Mouse (Mus musculus) kidney, postnatal 36 days (tissue): ENCODE data around the gene Gm21149.
"Not testable (repeated sequence)": the region's sequence is repeated elsewhere in the genome, so short reads cannot be mapped to it uniquely, and the experiment has no call there.

ENCODE experiments used
- DNase-seq, 2 experiments: peaks; one replicate each; pipeline ENCODE4 v3.0.0; 2021 to 2022; ENCODE audit warnings: mixed read lengths in 2 of 2

The Gm21149 gene

GRCm38 (mm10) chr5:15457865-15458571, 18.3 kb downstream of the Gm21149 start:
- DNase-seq: not testable (repeated sequence)
